Mouse (Mus musculus) c-Kit-positive CD71-negative TER-119-negative erythroid progenitor cells, embryonic 14.5 days (primary cell): ENCODE data around the gene Ptprn2.

Experiments used
- DNase-seq: peaks from one replicate; pipeline ENCODE4 v3.0.0-alpha.2; 2013; ENCODE audit warnings: low read depth

Ptprn2 gene

DNA sequence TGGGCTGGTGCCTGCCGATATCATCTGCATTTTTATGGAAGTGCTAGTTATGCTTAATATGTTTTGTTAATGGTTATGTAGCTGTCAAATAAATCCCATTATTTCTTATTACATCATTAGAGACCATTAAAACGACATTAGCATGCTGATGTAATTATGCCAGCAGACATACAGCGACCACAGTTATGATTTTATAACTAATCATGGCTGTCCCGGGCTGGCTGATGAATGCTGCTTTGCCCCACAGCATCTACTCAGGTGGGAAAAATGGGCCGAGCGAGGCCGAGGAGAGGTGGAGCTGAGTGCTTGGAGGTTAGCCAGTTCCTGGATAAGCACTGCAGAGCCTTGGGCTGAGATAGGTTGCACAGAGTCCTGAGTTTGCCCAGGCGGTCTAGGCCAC is 407.1 kb downstream of the Ptprn2 start:
- no peak for DNase-seq

DNA sequence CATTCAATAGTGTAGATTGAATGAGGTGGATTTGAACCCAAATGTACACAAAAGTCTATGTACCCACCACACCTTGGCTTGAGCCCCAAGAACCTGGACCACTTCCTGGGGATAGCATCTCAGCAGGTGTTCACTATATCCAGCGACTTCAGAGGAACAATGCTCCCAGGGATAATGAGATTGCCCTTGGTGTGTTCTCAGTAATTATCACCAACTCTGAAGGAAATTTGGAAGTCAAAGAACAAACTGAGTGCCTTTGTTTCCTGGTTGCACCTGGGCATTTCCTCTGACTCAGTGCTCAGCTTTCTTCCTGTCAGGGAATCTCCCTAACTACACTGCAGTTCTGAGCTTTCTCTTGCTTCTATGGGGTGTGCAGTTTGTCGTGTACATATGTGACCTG is 411.1 kb downstream of the Ptprn2 start:
- DNase-seq: no peak

DNA sequence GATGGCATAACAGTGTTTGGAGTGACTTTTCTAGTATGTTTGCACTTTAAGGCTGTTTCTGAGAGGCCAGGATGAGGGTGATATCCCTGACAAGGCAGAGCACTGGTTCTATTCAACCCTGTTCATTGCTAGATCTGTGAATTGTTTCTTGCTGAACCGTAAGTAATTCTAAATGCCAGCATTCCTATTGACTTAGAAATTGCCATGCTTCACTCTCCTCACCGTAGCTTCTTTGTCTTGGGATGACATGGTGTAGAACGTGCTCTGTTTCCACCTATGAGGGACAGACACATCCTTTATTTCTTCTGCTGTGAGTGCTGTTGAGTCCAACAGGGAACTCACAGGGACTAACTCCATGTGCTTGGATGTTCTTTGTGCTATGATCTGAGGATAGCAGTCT is 416.3 kb downstream of the Ptprn2 start:
- no peak for DNase-seq

DNA sequence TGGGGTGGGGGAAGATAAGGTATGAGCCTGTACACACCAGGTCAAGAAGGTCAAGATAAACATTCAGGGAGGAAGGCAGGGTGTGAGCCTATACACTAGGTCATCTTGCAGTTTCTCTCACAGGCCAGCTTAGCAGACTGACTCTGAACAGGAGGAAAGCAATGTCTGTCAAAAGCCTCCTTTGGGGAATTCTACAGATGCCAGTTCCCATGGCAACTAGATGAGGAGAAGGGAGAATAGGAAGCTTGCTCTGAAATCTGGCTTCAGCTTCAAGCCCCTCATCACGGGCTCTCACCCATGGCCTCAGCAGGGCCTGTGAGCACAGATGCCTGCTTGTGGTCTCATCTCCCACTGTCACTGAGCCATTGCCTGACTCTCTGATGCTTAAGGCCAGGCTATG is 421.9 kb downstream of the Ptprn2 start:
- no peak for DNase-seq

DNA sequence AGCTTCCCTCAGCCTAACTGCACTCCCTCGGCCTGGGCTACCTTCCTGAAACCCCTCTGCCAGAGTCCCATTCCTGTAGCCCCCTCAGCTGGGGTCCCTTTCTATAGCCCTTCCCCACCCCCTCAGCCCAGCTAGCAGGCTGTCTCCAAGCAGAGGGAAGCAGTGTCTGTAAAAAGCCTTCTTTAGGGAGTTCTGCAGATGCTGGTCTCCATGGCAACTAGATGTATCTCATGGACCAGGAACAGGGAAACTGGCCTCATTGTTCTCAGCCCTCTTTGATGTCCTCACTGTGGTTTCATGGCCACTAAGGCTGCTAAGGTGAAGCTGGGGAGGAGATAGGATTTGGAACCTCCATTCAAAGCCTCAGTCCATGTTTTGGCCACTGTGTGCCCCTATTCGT is 423.1 kb downstream of the Ptprn2 start:
- DNase-seq: no peak

DNA sequence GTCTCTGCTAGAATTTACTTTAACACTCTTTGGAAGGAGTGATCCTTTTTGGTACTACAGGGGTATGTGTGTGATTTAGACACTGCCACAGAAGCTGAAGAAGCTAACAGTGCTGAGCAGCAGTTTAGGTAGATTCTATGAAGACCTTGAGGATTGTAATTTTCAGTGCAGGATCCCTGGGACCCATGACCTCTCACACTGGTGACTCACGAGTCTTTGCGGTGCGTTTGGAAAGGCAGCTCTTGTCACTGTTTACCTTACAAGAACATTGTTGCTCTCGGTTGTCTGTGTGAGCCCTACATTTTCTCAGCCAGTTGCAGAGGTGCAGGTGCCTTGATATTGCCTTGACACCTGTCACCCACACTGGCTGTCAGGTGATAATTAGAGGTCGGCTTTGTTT is 431.3 kb downstream of the Ptprn2 start:
- no peak for DNase-seq

DNA sequence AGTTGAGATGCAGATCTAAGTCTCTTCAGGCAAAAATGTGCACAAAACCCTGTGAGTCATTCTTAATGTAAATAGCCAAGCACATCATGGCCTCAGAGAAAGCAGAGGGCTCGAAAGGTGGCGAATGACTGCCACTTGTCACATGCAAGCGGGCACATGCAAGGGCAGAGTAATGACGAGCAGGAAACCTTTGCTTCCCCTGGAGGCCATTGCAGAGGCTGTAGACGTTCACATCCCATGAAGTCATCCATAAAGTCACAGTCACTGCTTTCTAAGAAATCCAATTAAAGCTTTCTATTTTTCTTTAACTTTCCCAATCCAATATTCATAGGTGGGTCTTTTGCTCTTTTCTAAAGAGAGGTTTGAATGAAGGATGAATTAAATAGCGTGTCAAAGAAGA is 433.7 kb downstream of the Ptprn2 start:
- DNase-seq: no peak

DNA sequence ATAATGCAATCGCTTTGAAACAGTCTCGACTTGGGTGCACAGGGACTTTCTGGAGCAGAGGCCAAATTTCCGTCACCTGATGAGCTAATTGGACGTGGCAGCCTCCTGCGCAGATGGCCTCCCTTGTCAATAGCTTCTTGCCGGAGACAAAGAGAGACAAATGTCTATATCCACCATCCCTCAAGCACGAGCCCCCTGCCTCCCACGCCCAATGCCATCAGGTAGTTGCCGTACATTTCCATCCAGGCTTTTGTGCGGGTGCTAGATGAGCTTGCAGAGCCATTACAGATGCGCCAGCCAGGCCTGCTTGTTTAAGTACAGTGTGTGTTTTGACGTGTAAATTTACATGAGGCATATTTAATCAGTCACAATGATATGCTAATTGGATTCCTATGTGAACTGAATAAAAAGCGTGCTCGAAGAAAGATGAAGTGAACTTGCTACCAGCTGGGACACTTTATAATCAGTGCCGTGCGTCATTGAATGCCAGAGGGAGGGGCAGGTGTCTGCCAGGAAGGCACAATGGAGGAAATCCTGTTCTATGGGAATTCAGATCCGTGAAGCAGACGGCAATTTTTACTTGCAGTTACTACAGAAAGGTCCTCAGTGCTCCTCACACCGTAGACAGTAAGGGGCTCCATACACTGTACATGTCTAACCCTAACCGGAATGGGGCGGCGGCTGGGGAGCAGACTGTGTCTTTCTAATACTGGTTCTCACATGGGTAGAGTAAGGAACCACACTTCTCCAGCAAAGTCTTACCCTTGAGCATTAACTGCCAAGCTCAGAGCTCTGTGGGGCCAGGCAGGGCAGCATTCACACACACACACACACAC is 434.4 kb downstream of the Ptprn2 start:
- no peak for DNase-seq

DNA sequence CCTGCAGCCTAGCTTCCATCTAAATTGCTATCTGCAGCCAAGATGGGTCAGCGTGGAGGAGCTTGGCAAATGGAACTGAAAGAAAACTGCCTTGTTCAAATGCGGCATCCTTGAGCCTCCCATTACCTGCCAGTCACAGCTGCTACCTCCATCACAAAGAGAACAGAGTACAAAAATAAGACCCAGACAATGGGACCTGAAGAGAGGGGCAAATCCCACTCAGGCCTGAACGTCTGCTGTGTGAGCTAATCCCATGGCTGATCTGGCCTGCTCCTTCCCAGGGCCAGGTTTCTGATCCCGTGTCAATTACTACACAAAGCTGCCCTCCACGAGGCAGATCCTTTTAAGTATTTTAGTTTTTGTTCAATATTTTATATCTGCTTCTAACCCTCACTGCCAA is 441.6 kb downstream of the Ptprn2 start:
- DNase-seq: no peak

DNA sequence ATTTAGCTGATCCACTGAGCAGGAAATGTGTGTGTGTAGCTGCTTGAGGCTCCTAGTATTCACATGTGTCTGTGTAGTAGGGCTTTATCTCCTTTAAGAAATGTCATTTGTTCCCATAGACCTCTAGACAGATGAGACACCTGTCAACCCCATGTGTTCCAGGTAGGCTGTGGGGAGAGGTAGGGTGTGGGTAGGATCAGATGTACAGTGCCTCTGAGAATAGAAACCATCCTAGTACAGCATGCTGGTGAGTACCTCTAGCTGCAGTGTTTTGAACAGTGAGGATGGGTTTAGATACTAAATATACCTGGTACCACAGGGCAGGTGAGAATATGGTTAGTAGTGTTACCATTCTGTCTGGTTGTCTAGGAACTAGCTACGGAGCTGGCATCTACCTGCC is 442.0 kb downstream of the Ptprn2 start:
- DNase-seq: no peak

DNA sequence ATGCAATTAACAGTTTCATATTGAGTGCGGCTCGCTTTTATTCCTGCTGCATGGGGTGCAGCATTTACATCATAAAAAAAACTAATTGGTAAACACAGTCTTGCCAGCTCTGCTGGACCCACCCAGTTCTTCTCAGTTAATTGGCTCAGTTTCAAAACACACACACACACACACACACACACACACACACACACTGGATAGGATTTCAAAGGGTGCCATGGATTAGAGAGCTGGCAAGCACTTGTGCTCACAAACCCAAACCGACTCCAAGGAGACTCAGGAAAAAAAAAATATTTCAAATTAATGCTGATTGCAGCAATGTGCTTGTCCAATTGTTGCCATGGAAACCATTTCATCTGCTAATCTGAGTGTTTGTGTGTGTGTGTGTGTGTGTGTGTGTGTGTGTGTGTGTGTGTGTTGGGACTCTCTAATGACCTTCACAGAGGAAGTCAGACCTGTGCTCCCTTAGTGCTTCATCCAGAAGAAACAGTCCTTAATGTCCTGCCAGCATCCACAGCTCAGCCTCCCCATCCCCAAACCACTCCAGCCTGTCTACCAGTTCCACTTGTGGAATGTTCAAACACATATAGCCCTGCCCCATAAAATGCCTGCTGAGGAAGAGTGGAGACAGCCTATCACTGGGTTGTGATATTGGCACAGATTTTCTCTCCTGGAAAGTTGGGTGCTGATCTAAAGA is 452.8 kb downstream of the Ptprn2 start:
- no peak for DNase-seq

DNA sequence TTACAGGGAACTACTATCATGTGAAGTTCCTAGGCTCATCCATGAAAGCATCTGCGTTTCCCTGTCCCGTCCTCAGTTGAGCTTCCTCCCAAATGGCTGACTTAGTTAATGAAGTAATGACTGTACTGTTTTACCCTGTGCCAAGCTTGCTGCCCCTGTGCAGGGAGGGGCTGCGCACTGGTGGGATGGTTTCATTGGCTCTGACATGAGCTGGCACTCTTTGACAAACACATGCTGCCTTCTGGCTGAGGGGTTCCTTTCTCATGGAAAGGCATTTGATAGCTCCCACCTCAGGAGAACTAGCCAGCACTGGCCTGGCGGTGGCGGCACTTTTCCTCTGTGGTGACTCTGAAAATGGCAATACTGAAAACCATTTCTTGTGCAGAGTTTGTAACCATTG is 458.4 kb downstream of the Ptprn2 start:
- no peak for DNase-seq

DNA sequence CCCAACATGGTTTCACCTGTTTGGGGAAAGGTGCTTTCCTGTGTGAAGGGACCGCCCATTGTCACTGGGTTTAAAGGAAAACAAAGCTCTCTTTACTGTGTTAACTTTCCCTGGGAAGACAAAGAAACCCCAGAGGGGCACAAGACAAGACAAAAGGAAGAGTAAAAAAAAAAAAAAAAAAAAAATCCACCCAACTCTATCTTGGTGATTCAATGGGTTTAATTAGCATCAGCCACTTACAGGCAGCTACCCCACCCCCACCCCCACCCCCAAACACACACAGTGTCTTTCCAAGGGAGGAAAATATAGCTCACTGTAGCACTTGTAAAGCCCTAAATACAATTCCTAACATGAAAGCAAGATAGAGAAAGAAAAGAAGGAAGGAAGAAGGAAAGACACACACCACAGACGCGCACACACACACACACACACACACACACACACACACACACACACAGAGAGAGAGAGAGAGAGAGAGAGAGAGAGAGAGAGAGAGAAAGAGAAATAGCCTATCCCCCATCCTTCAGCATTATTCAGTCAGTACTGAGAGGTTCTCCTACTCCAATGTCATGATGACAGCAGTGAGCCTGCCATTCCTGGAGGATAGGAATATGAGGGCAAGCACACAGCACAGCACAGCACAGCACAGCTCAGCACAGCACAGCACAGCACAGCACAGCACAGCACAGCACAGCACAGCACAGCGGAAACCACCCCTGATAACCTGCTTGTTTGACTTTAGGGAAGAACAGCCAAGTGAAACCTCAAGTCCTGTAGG is 462.8 kb downstream of the Ptprn2 start:
- no peak for DNase-seq

DNA sequence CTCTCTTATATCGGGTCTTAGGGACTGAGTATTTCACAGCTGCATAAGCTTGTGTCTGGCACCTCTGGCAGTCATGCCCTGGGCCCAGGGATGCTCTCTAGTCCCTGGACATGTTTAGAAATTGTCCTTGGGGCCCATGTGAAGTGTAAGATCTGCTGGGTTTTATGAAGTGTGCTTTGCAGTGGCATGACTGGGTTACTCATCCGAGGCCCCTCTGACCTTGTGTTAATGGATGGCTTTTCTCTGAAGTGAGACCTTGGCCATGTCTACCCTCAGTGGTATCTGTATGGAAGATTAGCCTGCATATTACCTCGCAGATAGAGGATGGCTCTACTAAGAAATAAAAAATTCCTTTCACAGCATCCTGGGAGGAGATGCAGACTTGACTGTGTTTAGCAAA is 464.2 kb downstream of the Ptprn2 start:
- no peak for DNase-seq

DNA sequence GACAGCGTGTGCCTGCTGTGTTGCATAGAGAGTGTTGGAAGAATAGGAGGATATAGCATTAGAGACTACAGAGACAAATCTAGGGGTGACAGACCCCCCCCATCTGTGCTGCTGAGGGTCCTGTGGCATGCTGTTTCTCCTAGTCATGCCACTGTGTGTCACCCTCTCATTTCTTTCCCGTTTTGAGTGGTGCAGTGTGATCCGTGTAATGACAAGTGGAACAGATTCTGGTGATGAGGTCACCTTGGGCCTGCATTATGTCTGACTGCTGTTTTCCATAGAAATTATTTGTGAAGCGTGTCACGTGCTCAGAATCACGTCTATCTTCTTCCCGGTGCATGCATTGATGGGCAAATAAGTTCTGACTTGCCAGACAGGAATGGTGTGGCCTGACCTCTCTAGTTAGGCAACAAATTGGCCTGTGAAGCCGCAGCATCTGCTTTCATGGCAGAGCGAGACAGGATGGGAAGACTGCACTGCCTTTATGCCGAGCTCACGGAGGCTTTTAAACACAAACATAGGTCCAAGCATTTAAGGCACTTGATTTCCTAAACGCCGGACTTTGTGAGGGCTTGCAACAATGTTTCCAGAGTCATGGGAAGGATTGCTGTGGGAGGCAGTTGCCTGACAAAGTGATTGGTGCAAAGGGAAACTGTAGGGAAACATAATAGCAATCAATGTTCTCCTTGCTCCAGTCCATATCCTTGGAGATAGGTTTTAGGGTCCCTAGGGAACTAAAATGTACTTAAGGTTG is 467.1 kb downstream of the Ptprn2 start:
- DNase-seq: no peak

DNA sequence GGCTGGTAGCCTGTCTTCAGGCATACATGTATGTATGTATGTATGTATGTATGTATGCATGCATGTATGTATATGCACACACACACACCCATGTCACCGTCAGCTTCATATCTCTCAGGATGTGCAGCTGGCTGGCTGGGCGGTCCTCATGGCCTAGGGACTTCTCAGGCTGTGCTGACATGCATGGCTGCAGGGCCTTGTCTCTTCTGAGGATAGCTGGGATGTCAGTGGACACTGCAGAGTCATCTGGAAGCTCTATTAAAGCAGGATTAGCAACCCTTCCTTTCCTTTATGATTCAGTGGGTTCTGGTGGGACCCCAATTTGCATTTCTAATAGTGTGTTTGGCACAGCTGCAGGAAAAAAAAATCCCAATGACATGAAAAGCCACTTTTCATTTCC is 473.6 kb downstream of the Ptprn2 start:
- DNase-seq: no peak

DNA sequence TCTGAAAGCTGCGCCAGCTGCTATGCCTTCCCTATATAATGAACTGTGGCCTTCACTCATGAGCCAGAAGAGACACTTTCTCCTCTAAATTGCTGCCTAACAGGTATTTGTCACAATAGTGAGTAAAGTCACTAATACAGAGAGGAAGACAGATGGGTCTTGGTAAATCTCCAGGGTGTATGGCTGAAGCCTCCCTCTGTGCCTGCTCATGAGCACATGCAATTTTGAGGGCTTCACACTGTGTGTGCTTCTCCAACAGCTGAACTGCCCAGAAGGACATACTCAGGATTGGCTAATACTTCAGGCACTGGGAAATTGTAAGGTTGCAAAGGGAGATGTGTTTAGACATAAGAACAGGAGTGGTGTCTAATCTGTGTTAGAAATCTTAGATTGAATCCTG is 478.4 kb downstream of the Ptprn2 start:
- no peak for DNase-seq

DNA sequence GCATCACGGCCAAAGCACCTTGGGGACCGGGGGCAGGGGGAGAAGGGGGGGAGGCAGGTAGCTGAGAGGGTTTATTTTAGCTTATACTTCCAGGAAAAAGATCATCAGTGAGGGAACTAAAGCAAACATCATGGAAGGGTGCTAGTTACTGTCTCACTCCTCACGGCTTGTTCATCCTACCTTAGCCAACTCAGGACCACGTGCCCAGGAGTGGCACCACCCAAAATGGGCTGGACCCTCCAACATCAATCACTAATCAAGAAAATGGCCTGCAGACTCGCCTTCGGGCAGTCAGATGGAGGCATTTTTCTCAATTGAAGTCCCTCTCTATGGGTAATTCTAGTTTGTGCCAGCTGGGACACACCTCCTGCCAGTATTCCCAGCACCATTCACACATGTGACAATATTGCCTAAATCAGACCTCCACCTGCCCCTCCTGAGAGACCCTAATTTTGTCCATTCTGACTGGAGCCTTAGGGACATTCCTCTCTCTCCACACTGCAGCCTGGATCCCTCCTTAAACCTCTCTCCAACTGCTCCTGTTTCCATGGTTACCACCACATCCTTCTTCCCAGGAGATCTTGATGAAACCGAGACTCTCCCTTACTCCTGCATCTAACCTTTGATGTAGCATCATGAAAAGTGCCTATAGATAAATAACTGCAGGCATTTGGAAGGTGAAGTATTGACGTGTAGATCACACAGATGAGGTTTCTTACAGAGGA is 482.9 kb downstream of the Ptprn2 start:
- no peak for DNase-seq

DNA sequence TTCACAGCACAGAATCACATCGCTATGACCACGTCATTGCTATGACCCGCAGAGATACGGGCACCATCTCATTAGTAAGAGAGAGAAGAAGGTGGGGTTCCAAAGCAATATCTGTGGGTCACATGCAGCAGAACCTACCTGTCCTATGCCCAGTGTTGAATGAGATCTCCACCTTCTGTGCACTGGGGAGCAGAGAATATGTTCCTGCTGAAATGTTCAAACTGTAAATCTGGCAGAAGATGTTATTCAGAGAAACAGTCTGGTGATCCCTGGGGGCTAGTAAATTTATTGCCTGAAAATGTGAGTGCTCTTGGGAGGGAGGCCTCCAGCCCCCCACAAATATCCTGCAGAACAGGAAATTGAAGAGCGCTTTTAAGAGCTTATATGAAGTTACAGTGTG is 490.0 kb downstream of the Ptprn2 start:
- DNase-seq: no peak

DNA sequence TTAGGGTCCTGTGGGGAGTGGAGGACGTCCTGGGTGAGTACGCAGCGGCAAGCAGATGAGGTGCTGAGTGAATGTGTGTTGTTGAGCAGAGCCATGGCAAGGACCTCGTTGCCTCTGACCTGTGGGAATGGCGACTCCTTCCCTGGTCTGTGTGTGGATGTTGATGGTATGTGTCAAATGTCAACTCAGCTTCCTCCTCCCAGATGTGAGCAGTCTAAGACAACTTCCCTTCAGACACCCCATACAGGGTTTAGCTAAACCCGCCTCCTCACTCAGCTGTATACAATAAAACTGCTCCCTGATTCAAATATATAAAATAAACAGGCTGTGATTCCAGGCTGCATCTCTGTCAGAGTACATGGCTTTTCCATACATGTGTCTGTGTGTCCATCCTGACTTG is 491.5 kb downstream of the Ptprn2 start:
- DNase-seq: no peak

DNA sequence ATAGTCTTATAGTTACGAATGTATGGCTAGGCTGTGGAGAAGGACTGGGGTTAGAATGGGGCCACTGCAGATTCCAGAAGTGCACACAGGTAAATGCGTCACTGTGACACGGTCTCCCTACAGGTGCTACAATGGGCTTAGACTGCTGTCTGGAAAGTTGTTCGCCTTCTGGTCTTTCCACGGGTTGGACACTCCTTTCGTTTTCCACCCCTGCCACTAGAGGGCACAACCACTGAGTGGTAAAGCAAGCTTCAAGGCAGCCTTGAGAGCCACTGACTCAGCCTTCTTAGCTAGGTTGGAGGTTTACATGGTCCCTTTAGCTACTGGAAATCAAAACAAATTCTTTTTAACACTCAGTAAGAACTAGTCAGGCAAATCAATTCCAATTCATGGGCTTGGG is 492.7 kb downstream of the Ptprn2 start:
- DNase-seq: no peak

DNA sequence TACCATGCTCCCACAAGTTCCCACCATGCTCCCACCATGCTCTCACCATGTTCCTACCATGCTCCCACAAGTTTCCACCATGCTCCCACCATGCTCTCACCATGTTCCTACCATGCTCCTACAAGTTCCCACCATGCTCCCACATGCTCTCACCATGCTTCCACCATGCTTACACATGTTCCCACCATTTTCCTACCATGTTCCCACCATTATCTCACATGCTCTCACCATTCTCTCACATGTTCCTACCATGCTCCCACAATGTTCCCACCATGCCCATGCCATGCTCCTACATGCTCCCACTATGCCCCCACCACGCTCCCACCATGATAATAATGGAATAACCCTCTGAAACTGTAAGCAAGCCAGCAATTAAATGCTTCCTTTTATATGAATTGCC is 495.8 kb downstream of the Ptprn2 start:
- no peak for DNase-seq
